Mouse (Mus musculus) myocyte (in vitro differentiated cells): ENCODE data around the gene Gm45062. TPM values are rescaled to one million over a fixed set of nuclear protein-coding genes. Genes with fewer than 3 reads are reported as not detected.

Experiments
- H3K27me3 ChIP-seq: one replicate; pipeline ENCODE4 v1.6.1; 2011; ENCODE audit not compliant: control insufficient read depth, insufficient read depth, insufficient read length
- H3K36me3 ChIP-seq: one replicate; pipeline ENCODE4 v1.6.1; 2011; ENCODE audit not compliant: control insufficient read depth, insufficient read depth
- H3K4me2 ChIP-seq: one replicate; pipeline ENCODE4 v1.6.1; 2011; ENCODE audit warnings: low read depth, control low read depth
- H3K4me3 ChIP-seq: one replicate; pipeline ENCODE4 v1.5.1; 2011; ENCODE audit warnings: mild to moderate bottlenecking, control low read depth, moderate library complexity
- H3K79me2 ChIP-seq: one replicate; pipeline ENCODE4 v1.6.1; 2011; ENCODE audit not compliant: control insufficient read depth, insufficient read depth
- H3ac ChIP-seq: one replicate; pipeline ENCODE4 v1.6.1; 2011; ENCODE audit not compliant: control insufficient read depth, insufficient read length
- CEBPB ChIP-seq: IDR thresholded peaks from 2 replicates; pipeline ENCODE4 v1.6.1; 2011; ENCODE audit warnings: mild to moderate bottlenecking, moderate library complexity; ENCODE audit not compliant: poor library complexity, insufficient read depth, severe bottlenecking
- E2F4 ChIP-seq: IDR thresholded peaks from one replicate; pipeline ENCODE4 v1.6.1; 2011; ENCODE audit warnings: mild to moderate bottlenecking, control low read depth, moderate library complexity; ENCODE audit not compliant: insufficient read depth
- MAX ChIP-seq: IDR thresholded peaks from one replicate; pipeline ENCODE4 v1.6.1; 2011; ENCODE audit warnings: low read depth, mild to moderate bottlenecking, control low read depth
- MYOD1 ChIP-seq, 3 experiments: IDR thresholded peaks; one replicate each; pipeline ENCODE4 v1.6.1; 2011; ENCODE audit warnings: control low read depth in 2 of 3, low read depth in 2 of 3, mild to moderate bottlenecking in 2 of 3, moderate library complexity in 1 of 3; ENCODE audit not compliant: insufficient read length in 2 of 3, control insufficient read depth in 1 of 3
- MYOG ChIP-seq, 3 experiments: IDR thresholded peaks; one replicate each; pipeline ENCODE4 v1.6.1; 2011; ENCODE audit warnings: control low read depth in 2 of 3, low read depth in 2 of 3, mild to moderate bottlenecking in 2 of 3; ENCODE audit not compliant: insufficient read length in 2 of 3, control insufficient read depth in 1 of 3, insufficient read depth in 1 of 3
- POLR2A ChIP-seq: IDR thresholded peaks from one replicate; pipeline ENCODE4 v1.6.1; 2011; ENCODE audit warnings: low read depth, mild to moderate bottlenecking, control low read depth, moderate library complexity; ENCODE audit not compliant: insufficient read length
- POLR2AphosphoS2 ChIP-seq: IDR thresholded peaks from one replicate; pipeline ENCODE4 v1.6.1; 2011; ENCODE audit warnings: low read depth, control low read depth; ENCODE audit not compliant: insufficient read length
- REST ChIP-seq: IDR thresholded peaks from one replicate; pipeline ENCODE4 v1.6.1; 2011; ENCODE audit warnings: mild to moderate bottlenecking, control low read depth, moderate library complexity; ENCODE audit not compliant: insufficient read depth, insufficient read length
- SRF ChIP-seq: IDR thresholded peaks from one replicate; pipeline ENCODE4 v1.6.1; 2011; ENCODE audit warnings: low read depth; ENCODE audit not compliant: control insufficient read depth, insufficient read length
- TCF12 ChIP-seq: IDR thresholded peaks from one replicate; pipeline ENCODE4 v1.6.1; 2011; ENCODE audit warnings: mild to moderate bottlenecking, control low read depth; ENCODE audit not compliant: poor library complexity, insufficient read depth, severe bottlenecking
- TCF3 ChIP-seq: IDR thresholded peaks from one replicate; pipeline ENCODE4 v1.6.1; 2011; ENCODE audit warnings: low read depth, control low read depth; ENCODE audit not compliant: insufficient read length
- USF1 ChIP-seq: IDR thresholded peaks from one replicate; pipeline ENCODE4 v1.6.1; 2011; ENCODE audit warnings: low read depth, mild to moderate bottlenecking, control low read depth, moderate library complexity
- polyA plus RNA-seq: library from polyadenylated mRNA; unstranded; fragments of >200 nt; fragmentation: generic; extraction: Trizol; gene quantifications from one replicate; pipeline ENCODE4 v1.2.1, GENCODE M21; 2012; ENCODE audit warnings: missing spikeins

Gm45062 gene
- polyA plus RNA-seq, 1 experiment, result 0.71 TPM

DNA sequence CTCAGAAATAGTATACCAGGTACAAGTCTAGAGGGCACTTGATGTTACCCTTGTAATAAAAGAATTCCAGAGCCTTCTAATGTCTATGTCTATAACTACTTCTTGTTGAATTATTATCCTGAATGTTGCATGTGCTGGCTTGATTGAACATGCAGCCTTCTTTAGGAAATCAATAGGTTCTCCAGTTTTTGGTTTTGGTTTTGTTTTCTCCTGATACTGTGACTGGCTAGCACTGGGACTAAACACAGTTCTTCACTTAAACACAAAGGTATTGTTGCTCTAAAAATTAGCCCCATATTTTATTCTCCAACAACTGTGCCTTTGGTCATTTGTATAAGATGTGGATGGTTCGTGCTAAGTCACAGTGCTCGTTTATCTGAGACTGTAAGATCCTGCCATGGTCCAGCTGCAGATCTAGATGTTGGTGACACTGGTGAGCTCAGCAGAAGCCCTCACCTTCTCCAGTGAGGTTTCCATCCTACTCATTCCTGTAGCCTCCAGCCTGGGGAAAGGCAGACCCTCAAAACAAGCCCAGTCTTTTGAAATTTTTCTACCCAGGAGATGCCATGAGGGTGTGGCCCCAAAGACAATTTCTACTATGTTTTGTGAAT is 89.9 kb downstream of the Gm45062 start:
- TF ChIP-seq MYOD1 (IDR thresholded peaks at IDR 0.05; ENCODE audit: control insufficient read depth in 1 of 3, insufficient read length in 2 of 3, low read depth in 2 of 3), result no peak
- no peak for TF ChIP-seq TCF12
- TF ChIP-seq REST, result no peak
- TF ChIP-seq POLR2AphosphoS2, result no peak
- no peak for TF ChIP-seq MAX
- no peak for TF ChIP-seq USF1
- TF ChIP-seq CEBPB, result no peak
- TF ChIP-seq TCF3, result no peak
- TF ChIP-seq MYOG (IDR thresholded peaks at IDR 0.05; ENCODE audit: control insufficient read depth in 1 of 3, insufficient read depth in 1 of 3, insufficient read length in 2 of 3, low read depth in 2 of 3), result no peak
- TF ChIP-seq POLR2A, result no peak
- TF ChIP-seq E2F4, result no peak
- no peak for TF ChIP-seq SRF
- Histone ChIP-seq H3K36me3 (no peaks in the 10 kb centered on the region), H3K27me3 (no peaks in the 10 kb centered on the region), H3K79me2 (no peaks in the 10 kb centered on the region), H3K4me2 (peak overlapping the region; percentile 12), H3ac (no peak overlapping the region), H3K4me3 (no peak overlapping the region)

DNA sequence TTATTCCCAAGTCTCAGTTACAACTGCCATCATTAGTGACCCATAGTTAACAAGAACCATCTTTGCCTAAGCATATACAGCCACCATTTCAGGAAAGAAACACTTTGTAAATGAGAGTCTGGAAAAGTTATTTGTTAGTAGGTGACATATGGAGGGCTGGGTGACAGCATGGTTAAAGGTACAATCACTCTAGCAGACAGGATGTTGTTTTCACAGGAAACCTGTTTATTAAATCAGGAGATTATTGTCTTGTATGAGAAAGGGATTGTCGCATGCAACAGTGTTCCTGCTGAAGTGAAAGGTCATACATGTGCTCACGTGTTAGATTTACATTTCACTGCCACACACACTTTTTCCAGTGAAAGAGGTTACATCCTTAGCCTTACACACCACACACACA is 92.3 kb downstream of the Gm45062 start:
- Histone ChIP-seq H3K36me3 (no peaks in the 10 kb centered on the region), H3K79me2 (no peaks in the 10 kb centered on the region), H3ac (no peak overlapping the region), H3K27me3 (no peaks in the 10 kb centered on the region), H3K4me2 (peak overlapping the region; percentile 25), H3K4me3 (no peak overlapping the region)
- TF ChIP-seq MYOD1 (IDR thresholded peaks at IDR 0.05; ENCODE audit: control insufficient read depth in 1 of 3, insufficient read length in 2 of 3, low read depth in 2 of 3) (no peak), MAX (no peak), REST (no peak), SRF (no peak), USF1 (no peak), TCF12 (no peak), POLR2A (no peak), TCF3 (no peak), E2F4 (no peak), CEBPB (no peak), POLR2AphosphoS2 (no peak), MYOG (IDR thresholded peaks at IDR 0.05; ENCODE audit: control insufficient read depth in 1 of 3, insufficient read depth in 1 of 3, insufficient read length in 2 of 3, low read depth in 2 of 3) (no peak)

DNA sequence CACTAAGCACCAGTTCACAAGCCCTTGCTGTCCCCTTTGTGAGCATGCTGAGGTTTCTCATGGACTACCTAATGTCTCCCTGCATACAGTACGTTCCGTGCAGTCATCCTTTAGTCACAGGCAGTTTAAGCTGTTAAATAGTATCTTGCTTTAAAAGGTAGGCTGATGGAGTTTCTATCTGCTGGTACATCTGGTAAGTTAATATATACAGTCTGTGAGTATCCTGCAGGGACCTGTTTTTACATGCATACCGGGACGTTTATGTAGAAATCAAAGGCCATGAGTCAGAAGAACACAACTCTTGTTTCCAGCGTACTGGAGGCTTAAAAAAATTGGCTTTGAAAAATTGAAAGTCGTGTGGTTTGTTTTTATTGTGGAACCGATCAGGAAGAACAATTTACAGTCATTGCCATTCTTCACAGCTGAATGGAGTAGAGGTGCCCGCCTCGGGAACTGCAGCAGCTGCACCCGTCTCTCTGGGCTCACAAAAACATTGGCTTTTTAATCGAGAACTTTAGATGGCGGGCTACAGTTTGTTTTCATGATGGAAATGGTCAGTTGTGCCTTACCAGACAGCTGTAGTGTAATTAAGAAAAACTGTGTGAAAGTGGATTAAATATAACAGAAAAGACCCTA is 93.4 kb downstream of the Gm45062 start:
- no peaks in the 10 kb centered on the region for H3K79me2 ChIP-seq
- H3K4me2 ChIP-seq, result peak overlapping the region; percentile 77
- no peak for TF ChIP-seq TCF12
- no peak for TF ChIP-seq E2F4
- TF ChIP-seq USF1, result no peak
- peak in 1 of 3 experiments; percentile 19 for TF ChIP-seq MYOG (IDR thresholded peaks at IDR 0.05; ENCODE audit: control insufficient read depth in 1 of 3, insufficient read depth in 1 of 3, insufficient read length in 2 of 3, low read depth in 2 of 3)
- TF ChIP-seq MAX, result no peak
- peak in 2 of 3 experiments; percentile 40 to 45 for TF ChIP-seq MYOD1 (IDR thresholded peaks at IDR 0.05; ENCODE audit: control insufficient read depth in 1 of 3, insufficient read length in 2 of 3, low read depth in 2 of 3)
- TF ChIP-seq SRF, result no peak
- TF ChIP-seq POLR2A, result no peak
- no peak for TF ChIP-seq POLR2AphosphoS2
- no peak for TF ChIP-seq TCF3
- no peak for TF ChIP-seq CEBPB
- TF ChIP-seq REST, result no peak
- H3K4me3 ChIP-seq, result no peak overlapping the region
- H3ac ChIP-seq, result no peak overlapping the region
- no peaks in the 10 kb centered on the region for H3K36me3 ChIP-seq
- no peaks in the 10 kb centered on the region for H3K27me3 ChIP-seq

DNA sequence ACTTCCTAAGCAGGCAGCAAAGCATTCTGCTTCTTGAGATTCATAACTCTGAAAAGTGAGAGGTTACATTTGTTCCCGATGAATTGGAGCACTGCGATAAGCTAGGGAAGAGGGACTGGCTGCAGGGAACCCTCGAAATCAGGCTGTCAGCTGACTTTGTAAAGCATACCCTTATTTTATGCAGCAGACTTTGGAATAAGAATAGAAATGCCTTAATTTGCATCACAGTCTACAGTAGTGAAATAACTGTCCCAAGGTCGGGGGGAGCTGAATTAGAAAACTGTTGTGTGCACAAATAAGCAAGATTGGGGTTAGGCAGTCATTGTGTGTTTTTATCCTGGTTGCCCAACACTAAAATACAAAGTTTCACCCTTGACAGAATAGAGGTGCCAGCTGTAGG is 94.2 kb downstream of the Gm45062 start:
- H3K4me3 ChIP-seq, result no peak overlapping the region
- H3K36me3 ChIP-seq, result no peaks in the 10 kb centered on the region
- H3K4me2 ChIP-seq, result peak overlapping the region; percentile 77
- H3K27me3 ChIP-seq, result no peaks in the 10 kb centered on the region
- no peak overlapping the region for H3ac ChIP-seq
- no peak for TF ChIP-seq TCF12
- TF ChIP-seq USF1, result no peak
- no peak for TF ChIP-seq SRF
- TF ChIP-seq MAX, result no peak
- no peak for TF ChIP-seq REST
- no peak for TF ChIP-seq MYOD1 (IDR thresholded peaks at IDR 0.05; ENCODE audit: control insufficient read depth in 1 of 3, insufficient read length in 2 of 3, low read depth in 2 of 3)
- no peak for TF ChIP-seq POLR2A
- no peak for TF ChIP-seq POLR2AphosphoS2
- TF ChIP-seq MYOG (IDR thresholded peaks at IDR 0.05; ENCODE audit: control insufficient read depth in 1 of 3, insufficient read depth in 1 of 3, insufficient read length in 2 of 3, low read depth in 2 of 3), result no peak
- TF ChIP-seq TCF3, result no peak
- TF ChIP-seq E2F4, result no peak
- no peaks in the 10 kb centered on the region for H3K79me2 ChIP-seq
